Mouse (Mus musculus): ENCODE data around the gene Klf1.
A peak's percentile ranks its signal among the peaks of the same experiment; 100 is the strongest.

Gene Klf1

DNA sequence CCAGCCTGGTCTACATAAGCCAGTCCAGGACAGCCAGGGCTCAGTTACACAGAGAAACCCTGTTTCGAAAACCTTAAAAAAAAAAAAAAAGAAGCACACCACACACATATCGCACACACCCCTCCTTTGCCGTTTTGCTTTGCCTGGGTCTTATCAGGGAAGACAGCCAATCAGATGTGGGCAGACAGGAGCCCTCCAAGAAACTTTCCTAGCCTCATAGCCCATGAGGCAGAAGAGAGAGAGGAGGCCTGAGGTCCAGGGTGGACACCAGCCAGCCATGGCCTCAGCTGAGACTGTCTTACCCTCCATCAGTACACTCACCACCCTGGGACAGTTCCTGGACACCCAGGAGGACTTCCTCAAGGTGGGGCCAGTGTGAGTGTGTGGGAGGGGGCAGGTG lies at the start of gene Klf1:
Klf1 (plus strand) TSS at position 177 of the 400 bp plus-strand sequence.
- no peak for DNase-seq (ENCODE audit: low spot score in 2 of 2)

DNA sequence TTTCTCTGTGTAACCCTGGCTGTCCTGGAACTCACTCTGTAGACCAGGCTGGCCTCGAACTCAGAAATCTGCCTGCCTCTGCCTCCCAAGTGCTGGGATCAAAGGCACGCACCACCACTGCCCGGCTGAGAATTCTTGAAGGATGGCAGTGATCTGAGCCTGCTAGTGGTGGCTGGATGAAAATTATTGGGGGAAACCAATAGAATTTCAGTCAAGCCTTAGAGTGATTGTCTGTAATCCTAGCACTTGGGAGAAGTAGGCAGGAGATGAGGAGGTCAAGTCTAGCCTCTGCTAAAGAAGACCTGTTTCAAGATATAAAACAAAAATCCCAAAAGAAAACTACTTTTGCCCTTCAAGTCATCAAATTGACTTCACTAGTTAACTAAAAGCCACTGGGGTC lies 45.3 kb upstream of the Klf1 start:
- no peak for DNase-seq (ENCODE audit: low spot score in 2 of 2)

DNA sequence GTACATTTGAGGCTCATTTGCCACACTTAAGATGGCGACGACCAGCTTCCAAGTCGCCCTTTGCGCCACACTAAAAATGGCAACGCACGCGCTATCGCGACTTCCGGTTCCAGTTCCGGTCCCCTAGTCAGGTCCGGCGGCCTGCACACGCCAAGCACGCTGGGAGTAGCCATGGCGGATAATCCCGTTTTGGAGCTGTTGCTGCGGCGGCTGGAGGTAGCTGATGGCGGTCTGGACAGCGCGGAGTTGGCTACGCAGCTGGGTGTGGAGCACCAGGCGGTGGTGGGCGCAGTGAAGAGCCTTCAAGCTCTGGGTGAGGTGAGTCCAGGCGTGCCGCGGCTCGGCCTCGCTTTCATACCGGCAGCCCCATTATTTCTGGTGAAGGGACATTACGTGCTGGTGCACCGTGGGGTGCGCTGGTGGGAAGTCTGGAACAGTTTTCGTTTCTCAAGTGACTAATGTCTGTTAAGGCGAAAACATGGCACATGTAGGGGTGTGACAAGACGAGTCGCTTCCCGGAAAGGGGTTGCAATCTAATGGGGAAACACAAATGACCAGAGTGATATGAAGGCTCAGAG lies 44.8 kb upstream of the Klf1 start, which contains the start of gene Farsa:
Farsa (plus strand) TSS at position 126 of the 578 bp plus-strand sequence.
- DNase-seq (ENCODE audit: low spot score in 2 of 2) = peak; percentile 82 to 90

DNA sequence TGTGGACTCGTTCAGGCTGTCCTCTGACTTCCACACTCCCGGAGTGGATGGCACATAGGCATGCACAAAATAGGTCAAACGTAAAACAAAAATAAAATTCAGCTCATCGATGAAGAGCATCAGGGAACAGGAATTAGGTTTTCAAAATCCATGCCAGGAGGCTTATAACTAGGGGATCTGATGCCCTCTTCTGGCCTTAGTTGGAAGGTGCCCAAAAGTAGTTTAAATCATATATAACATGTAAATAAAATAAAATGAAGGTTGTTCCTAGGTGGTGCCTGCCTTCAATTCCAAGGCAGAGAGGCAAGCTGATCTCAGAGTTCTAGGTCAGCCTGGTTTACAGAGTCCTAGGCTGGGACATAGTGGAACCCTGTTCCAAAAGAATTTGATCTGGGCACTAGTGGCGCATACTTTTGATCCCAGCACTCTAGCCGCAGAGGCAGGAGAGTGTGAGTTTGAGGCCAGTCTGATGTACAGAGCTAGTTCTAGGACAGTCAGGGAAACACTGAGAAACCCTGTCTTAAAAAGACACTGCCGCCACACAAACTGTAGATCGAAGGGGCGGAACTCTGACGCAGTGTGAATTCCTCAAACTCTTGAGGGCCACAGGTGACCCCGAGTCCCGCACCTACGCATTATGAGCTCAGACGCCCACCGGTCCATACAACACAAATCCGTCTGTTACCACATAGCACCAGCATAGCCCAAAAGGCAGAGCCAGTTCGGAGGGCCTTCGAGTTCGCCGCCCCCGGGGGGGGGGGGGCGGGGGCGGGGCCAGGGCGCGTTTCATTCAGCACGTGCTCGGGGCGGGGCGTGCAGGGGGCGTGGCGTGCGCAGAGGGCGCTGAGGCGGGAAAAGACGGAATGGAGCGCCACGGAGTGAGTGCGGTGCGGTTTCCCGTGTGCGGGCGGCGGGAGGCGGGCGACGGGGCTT lies 30.1 kb upstream of the Klf1 start, which contains the start of gene Syce2:
Syce2 (plus strand) TSS at position 736 of the 933 bp plus-strand sequence.
- DNase-seq (ENCODE audit: low spot score in 2 of 2) = peak; percentile 57 to 66

DNA sequence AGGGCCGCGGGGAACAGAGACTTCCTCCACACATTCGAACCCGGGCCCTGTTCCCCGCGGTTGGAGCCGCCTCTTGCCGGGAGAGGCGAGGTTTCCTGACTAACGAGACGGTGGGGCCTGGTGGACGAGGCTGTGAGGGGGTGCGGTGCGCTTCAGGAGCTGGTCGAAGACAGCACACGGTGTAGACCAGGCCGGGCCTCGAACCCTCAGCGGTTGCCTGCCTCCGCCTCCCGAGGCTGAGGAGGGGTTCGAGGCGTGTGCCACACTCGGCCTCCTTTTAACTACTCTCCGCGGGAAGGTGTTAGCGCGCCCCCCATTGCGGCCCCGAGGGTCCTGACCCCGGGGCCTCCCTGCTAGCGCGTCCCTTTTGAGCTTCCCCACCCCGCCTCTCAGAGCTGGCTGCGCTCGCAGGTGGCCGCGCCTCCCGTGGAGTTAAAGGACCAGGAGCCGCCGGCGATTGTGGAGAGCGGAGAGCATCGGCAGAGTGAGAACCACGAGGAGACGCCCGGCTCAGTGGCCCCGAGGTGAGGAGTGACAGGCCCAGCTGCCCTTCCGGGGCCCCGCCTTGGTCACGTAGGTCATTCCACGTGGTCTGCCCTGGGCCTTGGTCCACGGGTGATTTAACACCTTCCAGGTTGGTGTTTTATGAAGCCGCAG lies 29.3 kb upstream of the Klf1 start:
- DNase-seq (ENCODE audit: low spot score in 2 of 2) = peak in 1 of 2 experiments; percentile 29

DNA sequence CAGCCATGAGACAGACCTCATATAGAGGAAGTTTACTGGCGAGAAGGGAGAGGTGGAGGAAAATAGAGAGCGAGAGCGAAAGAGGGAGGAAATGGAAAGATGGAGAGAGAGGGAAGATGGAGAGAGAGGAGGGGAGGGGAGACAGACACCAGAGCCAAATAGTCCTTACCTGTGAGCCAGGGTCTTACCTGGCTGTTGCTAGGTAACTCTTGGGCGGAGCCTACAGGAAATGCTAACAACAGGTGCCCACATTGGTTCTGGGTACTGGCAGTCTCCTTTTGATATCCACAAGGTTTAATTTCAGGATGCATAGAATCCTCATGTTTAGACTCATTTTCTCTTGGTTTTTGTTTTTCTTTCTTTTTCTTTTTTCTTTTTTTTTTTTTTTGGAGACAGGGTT lies 28.7 kb upstream of the Klf1 start:
- no peak for DNase-seq (ENCODE audit: low spot score in 2 of 2)

DNA sequence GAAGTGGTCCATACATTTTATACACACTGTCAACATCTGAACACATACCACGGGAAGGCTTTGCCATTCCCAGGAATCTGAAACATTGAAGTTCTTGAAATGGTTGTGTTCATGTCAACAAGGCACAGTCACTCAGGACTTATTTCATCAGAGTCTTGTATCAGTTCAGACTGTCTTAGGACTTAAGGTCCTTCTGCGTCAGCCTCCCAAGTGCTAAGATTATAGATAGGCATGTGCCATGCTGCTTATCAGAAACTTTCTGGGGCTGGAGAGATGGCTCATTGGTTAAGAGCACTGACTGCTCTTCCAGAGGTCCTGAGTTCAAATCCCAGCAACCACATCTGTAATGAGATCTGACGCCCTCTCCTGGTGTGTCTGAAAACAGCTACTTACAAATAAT lies 27.4 kb upstream of the Klf1 start:
- no peak for DNase-seq (ENCODE audit: low spot score in 2 of 2)

DNA sequence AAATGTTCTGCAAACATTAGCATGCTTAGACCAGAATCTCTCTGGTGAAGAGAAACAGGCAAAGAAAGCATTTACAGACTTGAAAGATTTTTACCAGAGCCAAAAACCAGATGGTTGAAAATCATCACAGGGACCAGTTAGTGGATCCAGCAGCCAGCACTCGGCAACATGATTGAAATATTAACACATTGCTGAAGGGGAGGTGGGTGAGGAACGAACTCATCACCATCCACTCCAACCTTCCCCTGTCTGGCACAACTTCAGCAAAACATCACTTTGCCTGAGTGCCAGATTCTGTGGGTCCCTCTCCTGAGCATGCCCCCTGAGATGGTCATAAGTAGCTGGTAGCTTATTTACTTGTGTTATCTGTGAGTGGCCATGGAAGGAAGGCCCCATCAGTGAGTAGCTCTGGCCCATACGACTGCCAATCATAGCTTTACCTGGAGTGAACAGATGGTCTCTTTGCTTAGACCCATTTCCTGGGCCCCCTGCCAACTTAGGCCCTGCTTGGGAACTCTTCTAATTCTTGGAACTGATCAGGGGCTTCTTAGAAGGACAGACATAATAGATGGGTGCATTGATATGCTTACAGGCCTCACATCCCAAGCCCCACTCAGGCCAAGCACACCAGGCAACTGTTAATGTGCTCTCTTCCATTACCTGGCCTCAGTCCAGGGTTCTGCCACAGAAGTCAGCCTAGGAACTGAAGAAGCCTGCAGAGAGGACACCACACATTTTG lies 24.3 kb upstream of the Klf1 start:
- DNase-seq (ENCODE audit: low spot score in 2 of 2) = no peak

DNA sequence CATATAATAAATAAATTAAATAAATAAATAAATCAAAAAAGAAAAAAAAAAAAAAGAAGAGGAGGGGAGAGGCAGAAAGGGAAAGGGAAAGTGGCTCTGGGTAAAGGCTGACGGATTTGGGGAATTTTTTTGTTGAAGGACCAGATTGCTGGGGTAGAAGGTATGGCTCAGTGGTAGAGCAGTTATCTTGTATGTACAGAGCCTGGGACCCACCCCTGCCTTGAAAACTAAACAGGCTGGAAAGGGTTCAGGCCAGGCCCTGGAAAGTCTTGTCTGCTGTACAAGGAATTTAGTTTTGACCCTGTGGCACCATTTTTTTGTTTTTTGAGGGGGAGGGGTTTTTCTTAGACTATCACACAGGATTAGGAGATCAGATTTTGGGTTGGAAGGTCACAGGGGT lies 22.8 kb upstream of the Klf1 start:
- DNase-seq (ENCODE audit: low spot score in 2 of 2) = no peak

DNA sequence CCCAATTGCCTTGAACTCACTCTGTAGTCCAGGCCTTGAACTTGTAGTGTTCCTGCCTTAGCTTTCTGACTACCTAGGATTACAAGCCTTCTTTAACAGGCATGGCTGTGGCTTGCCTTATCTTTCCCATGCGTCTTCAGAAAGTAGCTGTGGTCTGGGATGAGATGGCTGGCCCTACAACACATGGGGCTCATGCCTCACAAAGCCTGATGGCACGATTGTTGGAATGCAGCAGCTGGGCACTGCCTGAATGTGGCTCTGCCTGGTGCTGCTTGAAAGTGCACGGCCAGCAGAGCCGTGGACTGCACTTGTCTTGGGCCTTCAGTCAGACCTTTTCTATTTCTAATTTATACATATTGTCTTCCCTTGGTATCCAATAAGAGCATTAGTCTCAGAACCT lies 17.0 kb upstream of the Klf1 start:
- DNase-seq (ENCODE audit: low spot score in 2 of 2) = no peak

DNA sequence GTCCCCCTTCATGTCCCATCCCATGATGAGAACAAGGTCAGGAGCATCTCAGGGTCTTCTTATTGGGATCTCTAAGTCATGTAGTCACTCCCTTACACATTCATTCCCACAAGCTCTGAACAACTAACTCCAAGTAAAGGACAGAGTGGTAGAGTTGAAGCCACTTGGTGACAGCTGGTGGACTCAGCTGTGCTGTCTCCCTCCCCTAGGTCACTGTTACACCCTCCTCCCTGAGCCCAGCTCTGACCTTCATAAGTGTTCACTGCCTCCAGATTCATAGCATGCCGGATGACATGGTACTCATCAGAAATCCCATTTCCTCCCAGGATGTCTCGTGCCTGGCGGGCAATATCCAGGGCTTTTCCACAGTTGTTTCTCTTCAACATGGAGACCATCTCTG lies 13.4 kb upstream of the Klf1 start:
- no peak for DNase-seq (ENCODE audit: low spot score in 2 of 2)

DNA sequence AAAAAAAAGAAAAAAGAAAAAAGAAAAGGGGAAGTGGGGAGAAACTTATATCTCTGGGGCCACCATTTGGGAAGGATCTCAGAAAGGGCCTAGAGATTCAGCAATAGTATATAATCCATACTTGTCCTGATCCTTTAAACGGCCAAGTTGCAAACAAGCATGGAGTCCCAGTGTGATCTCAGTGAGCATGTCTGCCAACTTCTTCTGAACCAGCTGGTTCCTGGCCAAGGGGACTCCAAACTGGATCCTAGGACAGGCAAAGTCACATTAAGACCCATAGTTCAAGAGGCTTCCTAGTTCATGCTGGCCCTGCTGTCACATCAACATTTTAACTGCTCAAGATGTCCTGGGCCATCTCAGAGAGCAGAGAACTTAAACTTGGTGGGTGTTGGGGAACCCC lies 12.6 kb upstream of the Klf1 start:
- DNase-seq (ENCODE audit: low spot score in 2 of 2) = no peak

DNA sequence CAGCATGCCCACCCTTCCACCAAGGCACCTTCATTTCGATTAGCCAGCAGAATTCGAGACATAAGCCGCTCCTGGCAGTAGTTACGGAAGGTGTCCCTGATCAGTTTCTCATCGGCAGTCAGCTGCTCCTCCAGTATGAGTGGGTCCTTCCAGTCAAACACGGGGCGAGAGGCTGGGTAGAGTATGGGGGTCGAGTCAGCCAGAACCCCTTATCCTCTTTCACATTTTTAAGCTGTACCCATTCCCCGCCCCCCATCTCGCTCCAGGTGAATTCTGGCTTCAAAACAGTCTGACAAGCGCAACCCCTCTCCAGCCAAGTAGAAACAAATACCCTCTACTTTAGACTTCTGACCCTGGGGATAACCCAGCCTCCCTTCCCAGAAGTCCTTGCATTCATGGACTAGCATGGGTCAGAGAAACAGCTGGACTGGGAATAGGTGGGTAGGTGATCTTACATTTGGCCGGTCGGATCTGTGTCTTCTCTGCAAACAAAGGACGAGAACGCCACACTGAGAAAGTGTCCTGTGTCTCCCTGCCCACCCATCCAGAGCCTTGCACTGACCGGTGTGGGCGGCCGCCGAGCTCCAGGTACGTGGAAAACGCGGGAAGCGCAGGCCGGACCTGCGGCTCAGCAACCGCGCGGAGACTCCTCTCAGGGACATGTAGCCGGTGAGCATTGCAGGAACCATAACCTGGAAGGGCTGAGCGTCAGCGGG lies 8.6 kb upstream of the Klf1 start:
- DNase-seq (ENCODE audit: low spot score in 2 of 2) = no peak

DNA sequence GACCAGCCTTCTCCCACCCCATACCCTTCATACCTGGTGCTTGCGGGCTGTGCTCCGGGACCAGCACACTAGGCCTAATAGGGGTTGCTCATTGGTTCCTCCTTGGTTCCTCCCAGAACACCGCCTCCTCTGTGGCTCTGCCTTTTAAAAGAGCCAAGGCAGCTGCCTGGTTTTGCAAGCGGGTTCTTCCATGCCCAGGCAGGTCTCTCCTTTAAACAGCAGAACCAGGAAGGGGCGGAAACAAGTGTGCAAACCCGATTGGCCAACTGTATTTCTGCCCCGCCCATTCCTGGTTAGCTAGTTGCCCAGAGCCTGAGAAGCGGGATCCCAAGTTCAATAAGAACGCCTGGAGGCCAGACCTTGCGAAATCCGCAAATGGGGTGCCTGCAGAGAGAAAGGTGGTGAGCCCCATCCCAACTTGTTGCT lies 8.0 kb upstream of the Klf1 start, which contains the start of gene Gcdh:
Gcdh (minus strand) TSS at position 213 of the 426 bp plus-strand sequence.
- DNase-seq (ENCODE audit: low spot score in 2 of 2) = peak; percentile 87 to 89

DNA sequence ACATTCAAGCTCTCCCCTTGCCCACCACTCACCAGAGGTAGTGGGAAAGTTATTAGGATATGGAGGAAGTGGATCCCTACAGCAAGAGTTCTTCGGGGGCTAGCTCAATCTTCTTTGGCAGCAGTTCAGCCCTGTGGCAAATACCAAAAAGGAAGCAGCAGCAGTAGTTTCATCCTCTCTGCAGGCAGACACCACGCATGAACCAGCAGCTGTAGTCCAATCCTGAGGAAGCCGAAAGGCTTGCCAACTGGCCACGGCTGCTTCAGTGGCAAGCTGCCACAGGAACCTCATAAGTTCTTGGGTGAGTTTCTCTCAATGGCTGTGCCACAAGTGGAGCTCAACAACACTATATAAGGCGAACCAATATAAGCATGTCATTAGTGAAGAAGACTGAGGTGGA lies 5.8 kb upstream of the Klf1 start:
- no peak for DNase-seq (ENCODE audit: low spot score in 2 of 2)

DNA sequence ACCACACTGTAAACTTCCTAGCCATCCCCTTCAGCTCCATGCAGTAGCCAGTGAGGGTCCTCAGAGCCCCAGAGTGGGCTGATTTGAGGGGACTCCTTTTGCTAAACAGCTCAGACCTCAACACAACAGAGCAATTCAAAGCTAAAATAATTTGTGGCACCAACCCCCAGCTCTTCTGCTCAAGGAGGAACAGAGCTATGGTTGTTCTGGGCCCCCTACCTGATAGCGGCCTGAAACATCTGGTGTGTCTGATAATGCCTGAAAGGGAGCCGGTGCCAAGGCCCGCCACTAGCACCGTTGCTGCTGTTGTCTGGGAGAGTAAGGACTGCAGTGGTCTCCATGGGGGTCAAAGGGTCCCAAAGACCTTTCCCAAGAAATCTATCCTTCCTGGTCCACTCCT lies 657 bp upstream of the Klf1 start:
- DNase-seq (ENCODE audit: low spot score in 2 of 2) = no peak

DNA sequence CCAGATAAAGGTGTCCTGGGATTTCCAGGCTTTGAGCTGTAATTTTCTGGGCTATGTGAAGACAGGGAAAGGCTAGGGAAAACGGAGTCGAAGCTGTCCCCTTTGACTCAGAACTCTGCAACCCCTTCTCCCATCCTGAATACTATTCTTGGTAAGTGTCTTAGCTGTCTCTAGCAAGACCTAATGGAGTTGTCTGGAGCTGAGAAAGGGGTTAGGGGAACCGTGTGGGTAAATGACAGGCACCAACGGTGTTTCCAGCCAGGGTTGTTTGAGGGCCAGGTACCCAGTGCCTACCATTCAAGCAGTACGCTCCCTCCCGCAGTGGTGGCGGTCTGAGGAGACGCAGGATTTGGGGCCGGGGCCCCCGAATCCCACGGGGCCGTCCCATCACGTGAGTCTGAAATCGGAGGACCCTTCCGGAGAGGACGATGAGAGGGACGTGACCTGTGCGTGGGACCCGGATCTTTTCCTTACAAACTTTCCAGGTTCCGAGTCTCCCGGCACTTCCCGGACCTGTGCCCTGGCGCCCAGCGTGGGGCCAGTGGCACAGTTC lies 715 bp downstream of the Klf1 start:
- DNase-seq (ENCODE audit: low spot score in 2 of 2) = no peak

DNA sequence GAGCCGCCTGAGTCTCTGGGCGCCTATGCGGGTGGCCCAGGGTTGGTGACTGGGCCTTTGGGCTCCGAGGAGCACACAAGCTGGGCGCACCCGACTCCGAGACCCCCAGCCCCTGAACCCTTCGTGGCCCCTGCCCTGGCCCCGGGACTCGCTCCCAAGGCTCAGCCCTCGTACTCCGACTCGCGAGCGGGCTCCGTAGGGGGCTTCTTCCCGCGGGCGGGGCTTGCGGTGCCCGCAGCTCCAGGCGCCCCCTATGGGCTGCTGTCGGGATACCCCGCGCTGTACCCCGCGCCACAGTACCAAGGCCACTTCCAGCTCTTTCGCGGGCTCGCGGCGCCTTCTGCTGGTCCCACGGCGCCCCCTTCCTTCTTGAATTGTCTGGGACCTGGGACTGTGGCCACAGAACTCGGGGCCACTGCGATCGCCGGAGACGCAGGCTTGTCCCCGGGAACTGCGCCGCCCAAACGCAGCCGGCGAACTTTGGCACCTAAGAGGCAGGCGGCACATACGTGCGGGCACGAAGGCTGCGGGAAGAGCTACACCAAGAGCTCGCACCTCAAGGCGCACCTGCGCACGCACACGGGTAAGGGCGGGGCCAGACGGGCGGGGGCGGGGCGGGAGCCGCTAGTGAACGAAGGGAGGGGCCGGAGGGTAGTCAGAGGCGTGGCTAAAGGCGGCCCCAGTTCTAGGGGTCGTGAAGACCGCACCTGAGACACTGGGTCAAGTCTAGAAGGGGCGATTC lies 1.4 kb downstream of the Klf1 start:
- DNase-seq (ENCODE audit: low spot score in 2 of 2) = peak; percentile 81 to 88

DNA sequence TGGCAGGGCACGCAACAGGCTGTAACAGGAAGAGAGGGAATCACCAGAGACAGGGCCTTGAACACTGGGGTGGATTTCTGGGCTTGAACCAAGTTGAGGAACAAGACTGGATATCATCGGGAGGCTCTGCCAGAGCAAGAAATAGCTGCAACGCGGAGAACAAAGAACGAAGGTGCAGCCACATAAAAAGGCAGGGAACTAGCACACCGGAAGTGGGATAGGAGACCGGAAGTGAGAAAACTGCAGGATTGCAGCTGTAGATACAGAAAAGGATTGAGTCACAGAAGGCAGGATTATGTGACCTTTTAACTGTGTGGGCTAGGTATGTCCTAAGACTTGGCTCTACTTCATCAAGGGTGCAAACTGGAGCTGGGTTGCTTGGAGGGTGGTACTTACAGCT lies 2.6 kb downstream of the Klf1 start:
- no peak for DNase-seq (ENCODE audit: low spot score in 2 of 2)

DNA sequence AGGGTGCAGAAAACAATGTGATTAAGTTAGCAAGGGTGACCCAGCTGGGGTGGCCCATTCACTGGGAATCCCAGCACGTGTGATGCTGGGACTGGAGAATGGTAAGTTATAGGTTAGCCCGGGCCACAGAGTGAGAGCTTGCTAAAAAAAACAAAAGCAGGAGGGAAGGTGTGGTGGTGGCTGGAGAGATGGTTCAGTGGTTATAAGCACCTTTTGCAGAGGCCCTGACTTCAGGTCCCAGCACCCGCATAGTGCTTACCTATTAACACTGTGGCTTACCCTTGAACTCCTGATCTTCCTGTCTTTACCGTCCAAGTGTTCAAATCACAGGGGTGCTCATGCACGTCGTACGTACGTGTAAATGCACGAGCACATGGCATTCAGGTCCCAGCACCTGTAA lies 5.3 kb downstream of the Klf1 start:
- no peak for DNase-seq (ENCODE audit: low spot score in 2 of 2)

Data from frontal cortex, postnatal 10 days (tissue).